In genomic region chr7:45305275-45305674, GRCm38 (mm10) we compare ENCODE assay signal across 8 mouse cellular contexts. TPM values are rescaled to one million over a fixed set of nuclear protein-coding genes. Genes with fewer than 3 reads are reported as not detected.
DNase-seq lines count a peak whose midpoint lies in the region; ATAC-seq and TF ChIP-seq lines count a peak whose summit lies in the region.

No protein-coding gene starts in this region.

- in situ Hi-C loops in Patski (cut with MboI; ENCODE audit: low pct_unique_long_range_greater_than_20kb): loop anchor here (5.0 to 10.0 kb wide), 2 partner anchors 37 to 100 kb away; partner anchors contain the start of gene Kcna7

- POLR2A ChIA-PET in Patski (lab: Charles Lee): no interaction called here

- peak overlapping the region; percentile 51 for H3K4me2 ChIP-seq in forebrain, embryonic 13.5 days
- H3K4me2 ChIP-seq in hindbrain, embryonic 14.5 days (replicated peaks): peak overlapping the region; percentile 43
- 0 out of 2 replicates have a peak overlapping the region, but pooled peaks have one; percentile 32 for H3K4me2 ChIP-seq in lung, postnatal 0 days (replicated peaks; ENCODE audit: low read depth, low read length)

- H3K27me3 ChIP-seq in Patski: no peaks in the 10 kb centered on the region
- H3K27me3 ChIP-seq in forebrain, embryonic 13.5 days: peaks cover 7% of the 10 kb centered on the region
- no peaks in the 10 kb centered on the region for H3K27me3 ChIP-seq in hindbrain, embryonic 14.5 days (ENCODE audit: control insufficient read depth, insufficient read depth, low read length)
- H3K27me3 ChIP-seq in lung, postnatal 0 days (replicated peaks; ENCODE audit: insufficient read depth, low read length): no peaks in the 10 kb centered on the region

- peak overlapping the region; percentile 20 for H3K4me3 ChIP-seq in forebrain, embryonic 13.5 days
- peak overlapping the region; percentile 17 for H3K4me3 ChIP-seq in hindbrain, embryonic 14.5 days (replicated peaks; ENCODE audit: low read length)
- no peak overlapping the region for H3K4me3 ChIP-seq in lung, postnatal 0 days (ENCODE audit: low read depth, low read length)

- no peak for DNase-seq in Patski (ENCODE audit: low read depth, low spot score)
- peak; percentile 69 for DNase-seq in hindbrain, embryonic 14.5 days (ENCODE audit: low spot score)
- DNase-seq in layer of hippocampus, postnatal 25 days (ENCODE audit: extremely low spot score in 1 of 2, low spot score in 1 of 2): peak; percentile 48 to 75
- DNase-seq in lung, postnatal 0 days (ENCODE audit: low spot score): peak; percentile 85
- peak; percentile 84 for DNase-seq in retina, embryonic 14.5 days (ENCODE audit: low spot score)
- DNase-seq in yolk sac, embryonic 10.5 days (ENCODE audit: low spot score): peak; percentile 93

- H3K4me1 ChIP-seq in forebrain, embryonic 13.5 days: peaks cover 32% of the 10 kb centered on the region
- peaks cover 11% of the 10 kb centered on the region; the same call in 1 of the 2 replicates for H3K4me1 ChIP-seq in hindbrain, embryonic 14.5 days (replicated peaks; ENCODE audit: control insufficient read depth, insufficient read depth, low read length)
- H3K4me1 ChIP-seq in lung, postnatal 0 days (ENCODE audit: insufficient read depth, low read depth, low read length): no peaks in the 10 kb centered on the region

- no peak for ATAC-seq in Patski
- peak; percentile 63; the same call in 1 of the 2 replicates for ATAC-seq in cerebellum, adult (ENCODE audit: insufficient number of reproducible peaks, low FRiP score, low TSS enrichment)
- 0 out of 2 replicates have a peak, but pooled peaks have one; percentile 39 for ATAC-seq in forebrain, embryonic 13.5 days
- peak; percentile 55 for ATAC-seq in hindbrain, embryonic 14.5 days (ENCODE audit: low FRiP score)
- ATAC-seq in lung, postnatal 0 days: peak; percentile 78

- TF ChIP-seq CTCF in Patski (IDR thresholded peaks at IDR 0.05): peak; percentile 77
- TF ChIP-seq CTCF in lung, postnatal 0 days (IDR thresholded peaks at IDR 0.05): peak; percentile 92

- CTCF ChIA-PET in Patski (lab: Charles Lee): interaction anchor here (0.8 to 4.2 kb wide), 6 partner anchors 9 to 67 kb away, joined by 3 to 28 read pairs (median 4); partner anchors contain the start of gene Slc6a21

- WGBS in forebrain, embryonic 13.5 days: 3% methylated on average over 17 of the region's 17 CpGs
- 3% methylated on average over 17 of the region's 17 CpGs for WGBS in hindbrain, embryonic 14.5 days
- WGBS in lung, postnatal 0 days: 18% methylated on average over 17 of the region's 17 CpGs

- TF ChIP-seq EP300 in lung, postnatal 0 days (IDR thresholded peaks at IDR 0.05): no peak

- peak overlapping the region; percentile 37; the same call in 1 of the 2 replicates for H3K9ac ChIP-seq in forebrain, embryonic 13.5 days
- peak overlapping the region; percentile 37; the same call in 1 of the 2 replicates for H3K9ac ChIP-seq in hindbrain, embryonic 14.5 days
- no peak overlapping the region for H3K9ac ChIP-seq in lung, postnatal 0 days (replicated peaks; ENCODE audit: low read depth)

- H3K27ac ChIP-seq in forebrain, embryonic 13.5 days: no peak overlapping the region
- H3K27ac ChIP-seq in hindbrain, embryonic 14.5 days: no peak overlapping the region
- no peak overlapping the region for H3K27ac ChIP-seq in lung, postnatal 0 days (ENCODE audit: low read length)

- H3K36me3 ChIP-seq in forebrain, embryonic 13.5 days (ENCODE audit: poor library complexity, severe bottlenecking): no peaks in the 10 kb centered on the region
- H3K36me3 ChIP-seq in hindbrain, embryonic 14.5 days (replicated peaks; ENCODE audit: control insufficient read depth, insufficient read depth): no peaks in the 10 kb centered on the region; the same call in none of the 2 replicates
- no peaks in the 10 kb centered on the region for H3K36me3 ChIP-seq in lung, postnatal 0 days (ENCODE audit: insufficient read depth, low read length)

- no peaks in the 10 kb centered on the region for H3K9me3 ChIP-seq in forebrain, embryonic 13.5 days (replicated peaks)
- no peaks in the 10 kb centered on the region for H3K9me3 ChIP-seq in hindbrain, embryonic 14.5 days (ENCODE audit: control insufficient read depth, low read length)
- no peaks in the 10 kb centered on the region for H3K9me3 ChIP-seq in lung, postnatal 0 days (ENCODE audit: low read length)

RNA-seq across cellular contexts. Expression of gene Slc6a21, which starts 28.0 kb away (rescaled TPM):
- polyA plus RNA-seq in Patski (2021): not detected
- not detected in 2 replicates for polyA plus RNA-seq in forebrain, embryonic 13.5 days (2015; fragmentation: Nextera tagmentation; extraction: Ambion mirVana)
- polyA plus RNA-seq in hindbrain, embryonic 14.5 days (2014; fragmentation: Nextera tagmentation; extraction: Ambion mirVana): not detected in 2 replicates
- total RNA-seq in layer of hippocampus, postnatal 25 days (2021): not detected
- not detected in 2 replicates for polyA plus RNA-seq in lung, postnatal 0 days (2015; fragmentation: Nextera tagmentation; extraction: Ambion mirVana)

RNA-seq across cellular contexts. Expression of gene Trpm4, which starts 28.3 kb away (rescaled TPM):
- 15.0 TPM for polyA plus RNA-seq in Patski (2021)
- polyA plus RNA-seq in forebrain, embryonic 13.5 days (2015; fragmentation: Nextera tagmentation; extraction: Ambion mirVana): 5.0 and 6.4 TPM in 2 replicates
- polyA plus RNA-seq in hindbrain, embryonic 14.5 days (2014; fragmentation: Nextera tagmentation; extraction: Ambion mirVana): 7.8 and 9.3 TPM in 2 replicates
- total RNA-seq in layer of hippocampus, postnatal 25 days (2021): 10 to 100 TPM; 14.1 to 18.5 TPM
- polyA plus RNA-seq in lung, postnatal 0 days (2015; fragmentation: Nextera tagmentation; extraction: Ambion mirVana): 19.2 and 21.9 TPM in 2 replicates

RNA-seq across cellular contexts. Expression of gene Hrc, which starts 29.8 kb away (rescaled TPM):
- 0.06 TPM for polyA plus RNA-seq in Patski (2021)
- 0.06 TPM in 1 of 2 replicates, not detected in the other for polyA plus RNA-seq in forebrain, embryonic 13.5 days (2015; fragmentation: Nextera tagmentation; extraction: Ambion mirVana)
- polyA plus RNA-seq in hindbrain, embryonic 14.5 days (2014; fragmentation: Nextera tagmentation; extraction: Ambion mirVana): 0.20 and 0.41 TPM in 2 replicates
- under 1 TPM in 1 of 2 experiments, not detected in 1; 0.17 TPM for total RNA-seq in layer of hippocampus, postnatal 25 days (2021)
- 0.50 and 0.54 TPM in 2 replicates for polyA plus RNA-seq in lung, postnatal 0 days (2015; fragmentation: Nextera tagmentation; extraction: Ambion mirVana)
